Mouse (Mus musculus) forebrain, postnatal 0 days (tissue): ENCODE measurements around the gene Galm. TPM values are rescaled to one million over a fixed set of nuclear protein-coding genes. Genes with fewer than 3 reads are reported as not detected.
"Not testable (repeated sequence)": the region's sequence is repeated elsewhere in the genome, so short reads cannot be mapped to it uniquely, and the experiment has no call there.

Source experiments
- ATAC-seq: fragments of 200-750 bp; cut with Nextera tagmentation; 2 replicates; pipeline ENCODE4 v1.8.0; 2017; ENCODE audit warnings: mild to moderate bottlenecking, moderate library complexity
- DNase-seq: peaks from one replicate; pipeline ENCODE4 v3.0.0-alpha.2; 2015
- H3K27ac ChIP-seq: fragments of 300-500 bp; sonication (generic); 2 replicates; pipeline ENCODE4 v1.5.1; 2014; ENCODE audit warnings: low read depth, mild to moderate bottlenecking, antibody characterized with exemption, low read length, moderate library complexity, mixed read lengths
- H3K27me3 ChIP-seq: fragments of 300-500 bp; sonication (generic); 2 replicates; pipeline ENCODE4 v1.6.1; 2014; ENCODE audit warnings: mild to moderate bottlenecking, low read length, mixed read lengths; ENCODE audit not compliant: insufficient read depth
- H3K36me3 ChIP-seq: fragments of 300-500 bp; sonication (generic); 2 replicates; pipeline ENCODE4 v1.6.1; 2014; ENCODE audit warnings: mild to moderate bottlenecking, moderate library complexity; ENCODE audit not compliant: insufficient read depth
- H3K4me1 ChIP-seq: fragments of 300-500 bp; sonication (generic); 2 replicates; pipeline ENCODE4 v1.6.1; 2014; ENCODE audit warnings: antibody characterized with exemption; ENCODE audit not compliant: insufficient read depth
- H3K4me2 ChIP-seq: fragments of 300-500 bp; sonication (generic); 2 replicates; pipeline ENCODE4 v1.6.1; 2014; ENCODE audit warnings: low read depth, mild to moderate bottlenecking, moderate library complexity
- H3K4me3 ChIP-seq: fragments of 300-500 bp; sonication (generic); 2 replicates; pipeline ENCODE4 v1.5.1; 2014; ENCODE audit warnings: low read depth, low read length, mixed read lengths
- H3K9ac ChIP-seq: fragments of 300-500 bp; sonication (generic); 2 replicates; pipeline ENCODE4 v1.6.1; 2014; ENCODE audit warnings: mild to moderate bottlenecking
- H3K9me3 ChIP-seq: fragments of 300-500 bp; sonication (generic); 2 replicates; pipeline ENCODE4 v1.6.1; 2016; ENCODE audit warnings: low read length
- CTCF ChIP-seq: sonication (generic); IDR thresholded peaks from 2 replicates; pipeline ENCODE4 v1.5.1; 2016; ENCODE audit warnings: antibody characterized with exemption, control low read depth, low read depth
- WGBS: fragments of 180-500 bp; shearing (Covaris S2); extraction: QIAGEN DNeasy Blood & Tissue Kit; methylation state at CpG from one replicate; pipeline ENCODE4 v1.1.7; 2014; 5-methylcytosine and 5-hydroxymethylcytosine counted together
- polyA plus RNA-seq: library from polyadenylated mRNA; unstranded; fragments of >200 nt; fragmentation: Nextera tagmentation; extraction: Ambion mirVana; gene quantifications from 2 replicates; pipeline ENCODE4 v1.2.1, GENCODE M21; 2015
- total RNA-seq: library from RNA; depleted of rRNA; stranded (reverse); fragments of >200 nt; gene quantifications from 2 replicates; pipeline ENCODE4 v1.2.3, GENCODE M21; 2014

The Galm gene
- total and polyA plus RNA-seq, 2 experiments from 2014 or later, result 1.7 to 2.0 TPM

DNA sequence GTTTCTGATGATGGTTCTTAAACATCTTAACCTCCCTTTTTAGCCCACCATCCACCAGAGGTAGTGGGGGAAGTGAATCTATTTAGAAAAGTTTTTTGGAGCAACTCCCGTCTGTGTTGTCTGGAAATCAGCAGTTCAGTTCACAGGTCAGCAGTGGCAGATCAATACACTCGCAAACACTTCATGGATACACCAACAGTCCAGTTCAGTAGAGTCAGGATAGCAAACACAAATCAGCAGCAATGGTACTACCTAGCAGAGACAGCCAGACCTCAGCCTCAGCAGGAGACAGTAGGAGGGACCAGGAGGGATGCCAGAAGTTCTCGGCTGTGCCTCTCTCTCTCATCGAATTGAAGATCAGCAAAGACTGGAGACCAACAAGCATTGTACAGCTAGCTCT, 44.7 kb downstream of the Galm start:
- DNase-seq, result no peak
- Histone ChIP-seq H3K36me3 (no peaks in the 10 kb centered on the region), H3K4me3 (no peak overlapping the region), H3K27me3 (no peaks in the 10 kb centered on the region), H3K9me3 (no peaks in the 10 kb centered on the region), H3K4me1 (peaks cover 19% of the 10 kb centered on the region), H3K9ac (no peak overlapping the region), H3K4me2 (no peak overlapping the region), H3K27ac (no peak overlapping the region)
- TF ChIP-seq CTCF, result no peak
- 87% methylated on average over 4 of the region's 4 CpGs for WGBS
- ATAC-seq, result no peak

DNA sequence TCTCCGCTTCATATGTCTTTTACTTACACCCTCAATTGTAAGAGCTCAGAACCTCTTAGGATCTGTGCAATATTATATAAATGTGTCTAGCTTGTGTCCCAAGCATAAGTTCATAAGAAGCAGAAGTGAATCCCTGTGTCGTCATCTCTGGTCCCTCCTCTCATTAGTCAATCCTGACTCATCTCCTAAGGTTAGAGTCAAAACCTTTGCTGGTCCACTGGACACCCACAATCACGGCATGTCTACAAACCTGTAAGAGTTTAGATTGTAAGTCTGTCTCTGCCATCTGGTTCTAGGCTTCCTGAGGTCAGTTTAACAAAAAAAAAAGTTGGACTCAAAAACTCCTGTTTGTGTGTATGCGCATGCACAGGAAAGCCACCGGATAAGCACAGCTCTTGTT, 45.5 kb downstream of the Galm start:
- H3K4me3 ChIP-seq, result no peak overlapping the region
- peaks cover 15% of the 10 kb centered on the region for H3K4me1 ChIP-seq
- WGBS, result 94% methylated on average over 5 of the region's 5 CpGs
- no peak overlapping the region for H3K4me2 ChIP-seq
- no peak overlapping the region for H3K9ac ChIP-seq
- no peak for DNase-seq
- no peak overlapping the region for H3K27ac ChIP-seq
- H3K27me3 ChIP-seq, result no peaks in the 10 kb centered on the region
- no peaks in the 10 kb centered on the region for H3K36me3 ChIP-seq
- TF ChIP-seq CTCF, result no peak
- H3K9me3 ChIP-seq, result no peaks in the 10 kb centered on the region
- ATAC-seq, result no peak

DNA sequence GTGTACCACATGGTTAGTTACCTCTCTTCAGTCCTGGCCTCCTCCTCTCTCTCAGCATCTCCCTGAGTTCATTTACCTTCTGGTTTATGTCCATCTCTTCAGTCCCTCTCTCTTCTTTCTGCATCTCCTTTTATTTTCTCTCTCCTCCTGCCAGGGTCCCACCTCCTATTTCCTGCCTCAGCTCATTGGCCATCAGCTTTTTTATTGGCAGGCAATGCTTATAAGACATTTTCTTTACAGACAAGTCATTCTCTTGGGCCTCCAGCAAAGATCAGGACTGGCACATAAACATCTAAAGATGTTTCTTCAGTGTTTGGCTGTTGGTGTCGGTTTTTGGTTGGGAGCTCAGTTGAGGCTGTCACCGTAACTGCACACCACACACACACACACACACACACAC, 46.4 kb downstream of the Galm start:
- Histone ChIP-seq H3K4me1 (peaks cover 6% of the 10 kb centered on the region), H3K4me2 (no peak overlapping the region), H3K36me3 (no peaks in the 10 kb centered on the region), H3K27ac (no peak overlapping the region), H3K9ac (no peak overlapping the region), H3K4me3 (no peak overlapping the region), H3K9me3 (no peaks in the 10 kb centered on the region), H3K27me3 (no peaks in the 10 kb centered on the region)
- no peak for ATAC-seq
- TF ChIP-seq CTCF, result no peak
- no peak for DNase-seq
- 92% methylated on average over 2 of the region's 2 CpGs for WGBS

DNA sequence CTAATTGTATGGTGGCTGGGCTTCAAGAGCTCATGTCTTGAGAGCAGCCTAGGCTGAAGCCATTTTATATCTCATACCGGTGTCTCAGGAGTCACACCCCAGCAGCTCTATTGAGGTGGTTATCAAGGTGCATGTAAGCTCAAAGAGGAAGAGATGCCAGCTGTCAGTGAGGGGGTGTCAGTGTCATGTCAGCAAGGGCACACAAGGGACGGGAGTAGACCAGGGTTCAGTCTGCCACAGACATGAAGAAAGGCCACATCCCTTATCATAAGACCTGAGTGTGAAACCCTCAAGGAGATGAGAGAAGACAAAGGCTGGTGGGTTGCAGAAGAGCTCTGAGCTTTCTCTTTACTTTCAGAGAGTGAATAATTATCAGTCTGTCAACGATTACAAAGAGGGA, 46.9 kb downstream of the Galm start:
- H3K9me3 ChIP-seq, result no peaks in the 10 kb centered on the region
- peaks cover 1% of the 10 kb centered on the region for H3K4me1 ChIP-seq
- DNase-seq (no peak), ATAC-seq (0 out of 2 replicates have a peak, but pooled peaks have one; percentile 8)
- H3K4me3 ChIP-seq, result no peak overlapping the region
- 83% methylated on average over 3 of the region's 3 CpGs for WGBS
- no peak overlapping the region for H3K4me2 ChIP-seq
- H3K27ac ChIP-seq, result no peak overlapping the region
- H3K36me3 ChIP-seq, result no peaks in the 10 kb centered on the region
- no peaks in the 10 kb centered on the region for H3K27me3 ChIP-seq
- H3K9ac ChIP-seq, result no peak overlapping the region
- TF ChIP-seq CTCF, result no peak

DNA sequence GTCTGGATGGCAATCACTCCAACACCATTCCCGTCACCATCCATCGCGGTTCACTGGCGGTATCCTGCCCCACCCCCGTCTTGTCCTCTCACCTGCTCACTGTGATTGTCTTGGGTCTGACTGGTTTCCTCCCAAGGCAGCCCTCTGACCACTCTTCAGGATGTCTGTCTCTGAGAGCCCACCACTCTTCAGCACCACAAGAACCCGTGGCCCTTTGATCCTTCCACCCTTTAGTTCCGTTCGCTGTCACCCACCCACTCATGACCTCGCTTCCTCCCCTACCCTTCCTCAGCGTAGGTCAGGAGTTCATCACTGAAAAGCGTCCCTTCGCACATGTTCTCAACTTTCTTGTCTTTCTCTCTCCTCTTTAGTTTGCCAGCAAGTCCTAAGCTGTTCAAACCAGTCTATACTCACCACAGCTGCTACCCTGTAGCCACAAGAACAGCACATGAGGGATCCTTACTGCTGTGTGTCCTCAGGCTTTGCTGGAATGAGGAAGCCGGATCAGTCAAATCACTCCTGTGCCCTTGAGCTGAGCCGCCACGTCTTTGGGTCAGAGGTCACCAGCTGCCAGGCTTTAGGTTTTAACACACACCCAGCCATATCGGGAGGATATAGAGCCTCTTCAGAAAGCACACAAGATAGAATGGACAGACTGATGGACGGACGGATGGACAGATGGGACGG, 47.6 kb downstream of the Galm start:
- WGBS, result 86% methylated on average over 19 of the region's 19 CpGs
- Histone ChIP-seq H3K27me3 (no peaks in the 10 kb centered on the region), H3K9ac (no peak overlapping the region), H3K36me3 (no peaks in the 10 kb centered on the region), H3K9me3 (no peaks in the 10 kb centered on the region), H3K4me3 (no peak overlapping the region), H3K4me1 (no peaks in the 10 kb centered on the region; the same call in 1 of the 2 replicates), H3K27ac (no peak overlapping the region), H3K4me2 (no peak overlapping the region)
- no peak for DNase-seq
- TF ChIP-seq CTCF, result no peak
- ATAC-seq, result no peak

DNA sequence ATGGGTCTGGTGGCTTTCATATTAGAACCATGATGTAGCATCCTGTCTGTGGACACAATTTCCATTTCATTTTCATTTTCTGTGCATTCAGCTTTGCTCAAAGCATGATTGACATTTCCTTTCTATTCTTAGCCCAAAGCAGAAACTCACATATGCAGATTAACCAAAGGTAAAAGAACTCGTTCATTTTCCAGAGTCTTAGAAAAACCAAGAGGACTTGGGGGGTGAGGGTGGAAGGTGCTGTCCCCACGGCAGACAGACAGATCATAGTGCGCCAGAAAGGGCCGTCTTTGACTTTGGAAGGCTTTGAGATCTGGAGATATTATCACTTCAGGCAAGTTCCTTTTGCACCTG, 48.1 kb downstream of the Galm start:
- H3K9ac ChIP-seq, result no peak overlapping the region
- 63% methylated on average over 4 of the region's 4 CpGs for WGBS
- H3K36me3 ChIP-seq, result no peaks in the 10 kb centered on the region
- ATAC-seq (no peak), DNase-seq (no peak)
- no peak overlapping the region for H3K4me3 ChIP-seq
- H3K4me2 ChIP-seq, result no peak overlapping the region
- H3K9me3 ChIP-seq, result no peaks in the 10 kb centered on the region
- H3K27me3 ChIP-seq, result no peaks in the 10 kb centered on the region
- H3K4me1 ChIP-seq, result no peaks in the 10 kb centered on the region; the same call in 1 of the 2 replicates
- no peak overlapping the region for H3K27ac ChIP-seq
- TF ChIP-seq CTCF, result no peak

DNA sequence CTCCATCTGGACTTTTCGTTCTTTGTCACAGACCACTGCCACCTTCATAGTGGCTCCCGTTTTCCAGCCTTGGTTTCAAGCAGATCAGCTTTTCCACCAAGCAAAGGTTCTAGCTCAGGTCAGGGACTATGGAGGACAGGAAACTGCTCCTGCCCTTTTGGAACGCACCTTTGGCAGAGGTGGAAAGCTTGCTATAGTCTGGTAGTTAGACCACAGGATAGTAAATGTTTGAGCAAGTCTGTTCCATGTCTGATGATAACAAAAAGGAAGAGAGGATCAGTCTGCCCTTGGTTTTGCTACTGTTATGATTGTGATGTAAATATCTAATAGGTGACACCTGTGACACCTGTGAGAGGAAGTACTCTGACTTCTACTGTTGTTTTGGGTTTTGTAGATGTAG, 48.7 kb downstream of the Galm start:
- H3K9ac ChIP-seq, result no peak overlapping the region
- DNase-seq (no peak), ATAC-seq (no peak)
- H3K27me3 ChIP-seq, result no peaks in the 10 kb centered on the region
- H3K4me2 ChIP-seq, result no peak overlapping the region
- WGBS, result 92% methylated on average over 3 of the region's 3 CpGs
- no peak for TF ChIP-seq CTCF
- no peaks in the 10 kb centered on the region for H3K36me3 ChIP-seq
- no peak overlapping the region for H3K4me3 ChIP-seq
- no peak overlapping the region for H3K27ac ChIP-seq
- no peaks in the 10 kb centered on the region; the same call in 1 of the 2 replicates for H3K4me1 ChIP-seq
- H3K9me3 ChIP-seq, result no peaks in the 10 kb centered on the region

DNA sequence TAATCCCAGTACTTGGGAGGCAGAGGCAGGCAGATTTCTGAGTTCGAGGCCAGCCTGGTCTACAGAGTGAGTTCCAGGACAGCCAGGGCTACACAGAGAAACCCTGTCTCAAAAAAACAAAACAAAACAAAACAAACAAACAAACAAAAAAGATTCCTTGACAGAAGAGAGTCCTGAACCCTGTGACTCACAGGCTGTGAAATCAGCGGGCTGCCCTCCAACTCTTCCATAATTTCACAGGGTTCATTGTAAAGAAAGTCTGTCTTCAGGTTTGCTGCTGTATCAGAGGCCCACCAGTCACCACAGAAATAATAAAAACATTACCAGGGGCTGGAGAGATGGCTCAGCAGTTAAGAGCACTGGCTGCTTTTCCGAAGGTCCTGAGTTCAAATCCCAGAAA, 51.6 kb downstream of the Galm start:
- not testable (repeated sequence) for H3K4me3 ChIP-seq, H3K9me3 ChIP-seq, H3K27ac ChIP-seq, DNase-seq, ATAC-seq, H3K27me3 ChIP-seq, H3K4me1 ChIP-seq, H3K9ac ChIP-seq, H3K36me3 ChIP-seq, H3K4me2 ChIP-seq
- 94% methylated on average over 3 of the region's 3 CpGs for WGBS
